Mouse (Mus musculus) T-helper 1 cell (primary cell): ENCODE measurements around the gene Pdxp.
"Not testable (repeated sequence)": the region's sequence is repeated elsewhere in the genome, so short reads cannot be mapped to it uniquely, and the experiment has no call there.

Experiments used
- in situ Hi-C: fragments of 300-600 bp; cut with MboI, MseI; formaldehyde crosslinking; loops from one replicate; pipeline ENCODE4 v1.15.1; 2025; ENCODE audit warnings: high pct_unique_total_duplicates

The Pdxp gene

GRCm38 (mm10) chr15:78913632-78914090, at the start of gene Pdxp:
Gene Pdxp, plus strand, starts transcription at chr15:78913919.
- in situ Hi-C loops = no loop called here

GRCm38 (mm10) chr15:78868398-78868797, 45.3 kb upstream of the Pdxp start:
- in situ Hi-C loops = no loop called here

- in situ Hi-C loops = no loop called here
These were observed 44.9 kb upstream of the Pdxp start for GRCm38 (mm10) chr15:78868826-78869233.

GRCm38 (mm10) chr15:78869775-78870174, 43.9 kb upstream of the Pdxp start:
- in situ Hi-C loops = no loop called here

GRCm38 (mm10) chr15:78872021-78872608, 41.6 kb upstream of the Pdxp start:
- in situ Hi-C loops = no loop called here

GRCm38 (mm10) chr15:78873803-78874435, 39.8 kb upstream of the Pdxp start:
- in situ Hi-C loops = no loop called here

- in situ Hi-C loops = no loop called here
These were observed 38.7 kb upstream of the Pdxp start for GRCm38 (mm10) chr15:78874989-78875388.

GRCm38 (mm10) chr15:78875537-78875936, 38.2 kb upstream of the Pdxp start:
- in situ Hi-C loops = no loop called here

- in situ Hi-C loops = no loop called here
These were observed 37.4 kb upstream of the Pdxp start for GRCm38 (mm10) chr15:78876258-78876696.

GRCm38 (mm10) chr15:78876991-78877809, 36.5 kb upstream of the Pdxp start, which contains the start of gene Gga1:
Gene Gga1, plus strand, starts transcription at chr15:78877190.
- in situ Hi-C loops = no loop called here

- in situ Hi-C loops = no loop called here
These were observed 35.8 kb upstream of the Pdxp start for GRCm38 (mm10) chr15:78877810-78878390.

- in situ Hi-C loops = not testable (repeated sequence)
These were observed 34.8 kb upstream of the Pdxp start for GRCm38 (mm10) chr15:78878792-78879516.

GRCm38 (mm10) chr15:78880432-78880831, 33.3 kb upstream of the Pdxp start:
- in situ Hi-C loops = no loop called here

- in situ Hi-C loops = no loop called here
These were observed 31.9 kb upstream of the Pdxp start for GRCm38 (mm10) chr15:78881828-78882227.

- in situ Hi-C loops = no loop called here
These were observed 24.3 kb upstream of the Pdxp start for GRCm38 (mm10) chr15:78889401-78889853.

GRCm38 (mm10) chr15:78892440-78892839, 21.3 kb upstream of the Pdxp start:
- in situ Hi-C loops = no loop called here

- in situ Hi-C loops = no loop called here
These were observed 19.0 kb upstream of the Pdxp start for GRCm38 (mm10) chr15:78894726-78895125.

GRCm38 (mm10) chr15:78895741-78896140, 18.0 kb upstream of the Pdxp start:
- in situ Hi-C loops = no loop called here

GRCm38 (mm10) chr15:78896149-78896548, 17.6 kb upstream of the Pdxp start:
- in situ Hi-C loops = no loop called here

GRCm38 (mm10) chr15:78897488-78897887, 16.2 kb upstream of the Pdxp start:
- in situ Hi-C loops = no loop called here

GRCm38 (mm10) chr15:78898507-78899001, 15.2 kb upstream of the Pdxp start:
- in situ Hi-C loops = no loop called here
